Mouse (Mus musculus) heart, adult 2 months (tissue): ENCODE measurements around the gene Nudt17. TPM values are rescaled to one million over a fixed set of nuclear protein-coding genes. Genes with fewer than 3 reads are reported as not detected.
"Not testable (repeated sequence)": the region's sequence is repeated elsewhere in the genome, so short reads cannot be mapped to it uniquely, and the experiment has no call there.

Experiments
- DNase-seq, 2 experiments: peaks; one replicate each; pipeline ENCODE4 v3.0.0; 2021
- H3K27ac ChIP-seq: fragments of 200-600 bp; 2 replicates; pipeline ENCODE4 v1.8.1; 2022
- H3K27me3 ChIP-seq: fragments of 200-500 bp; 2 replicates; pipeline ENCODE4 v1.6.1; 2012; ENCODE audit warnings: mild to moderate bottlenecking, low read length, inconsistent platforms, mixed read lengths; ENCODE audit not compliant: control insufficient read depth, insufficient read depth
- H3K36me3 ChIP-seq: fragments of 200-500 bp; 2 replicates; pipeline ENCODE4 v1.6.1; 2012; ENCODE audit warnings: low read length, inconsistent platforms; ENCODE audit not compliant: control insufficient read depth, insufficient read depth
- H3K4me1 ChIP-seq: fragments of 200-500 bp; 2 replicates; pipeline ENCODE4 v1.6.1; 2011; ENCODE audit warnings: low read length; ENCODE audit not compliant: control insufficient read depth, insufficient read depth
- H3K4me3 ChIP-seq: fragments of 200-600 bp; 2 replicates; pipeline ENCODE4 v1.8.1; 2022
- H3K79me2 ChIP-seq: fragments of 200-500 bp; replicated peaks from 2 replicates; pipeline ENCODE4 v1.6.1; 2012; ENCODE audit warnings: mild to moderate bottlenecking, inconsistent platforms, low read length, moderate library complexity, mixed read lengths; ENCODE audit not compliant: control insufficient read depth, insufficient read depth
- H3K9ac ChIP-seq: fragments of 200-500 bp; 2 replicates; pipeline ENCODE4 v1.6.1; 2012; ENCODE audit warnings: low read depth, mild to moderate bottlenecking, control low read depth, inconsistent platforms, low read length, mixed read lengths
- CTCF ChIP-seq: fragments of 200-600 bp; IDR thresholded peaks from 2 replicates; pipeline ENCODE4 v1.8.1; 2022; ENCODE audit warnings: antibody characterized with exemption, mild to moderate bottlenecking, moderate library complexity
- EP300 ChIP-seq: fragments of 200-500 bp; IDR thresholded peaks from 2 replicates; pipeline ENCODE4 v1.6.1; 2011; ENCODE audit warnings: low read depth, low read length, control low read depth; ENCODE audit not compliant: insufficient read depth
- POLR2A ChIP-seq: fragments of 200-500 bp; IDR thresholded peaks from 2 replicates; pipeline ENCODE4 v1.6.1; 2011; ENCODE audit warnings: mild to moderate bottlenecking, low read depth, low read length, control low read depth; ENCODE audit not compliant: insufficient read depth
- WGBS: fragments of 180-500 bp; shearing (Covaris S2); methylation state at CpG from one replicate; pipeline ENCODE4 v1.1.7; 2018; 5-methylcytosine and 5-hydroxymethylcytosine counted together
- intact Hi-C: fragments of 180-260 bp; cut with DNase I; formaldehyde crosslinking; loops from one replicate; pipeline ENCODE4 v1.15.1; 2025
- polyA plus RNA-seq: library from polyadenylated mRNA; depleted of rRNA; stranded (reverse); fragments of >200 nt; gene quantifications from 2 replicates; pipeline ENCODE4 v1.2.3, GENCODE M21; 2012; rRNA removed
- total RNA-seq, 2 experiments: library from RNA; stranded (reverse); gene quantifications; 2 replicates each; pipeline ENCODE4 v1.2.3; 2021

Nudt17 gene
- total and polyA plus RNA-seq, 3 experiments, result 2.6 to 4.8 (median 3.1) TPM

DNA sequence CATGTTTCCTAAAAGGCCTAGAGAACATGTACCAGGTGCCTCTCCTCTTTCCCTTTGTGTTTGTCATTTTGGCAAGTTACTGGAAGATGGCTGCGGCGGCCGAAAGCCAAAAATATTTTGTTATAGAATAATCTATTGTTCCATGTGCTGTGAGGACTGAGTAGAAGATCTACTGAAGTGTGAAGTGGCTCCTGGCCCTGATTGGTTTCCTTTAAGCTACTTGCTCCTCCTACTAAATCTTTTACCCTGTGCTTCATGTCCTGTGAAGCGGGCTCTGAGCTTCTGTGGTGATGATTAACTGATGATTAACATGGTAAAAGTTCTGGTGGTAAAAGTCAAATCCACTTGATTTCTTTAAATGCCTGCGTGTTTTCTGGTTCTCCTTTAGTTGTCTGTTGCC, 41.4 kb downstream of the Nudt17 start:
- H3K4me1 ChIP-seq, result peaks cover 3% of the 10 kb centered on the region; the same call in 1 of the 2 replicates
- intact Hi-C loops, result loop anchor here (5.0 kb wide), 1 partner anchor 40 kb away; the partner anchor contains the start of gene Nudt17
- no peaks in the 10 kb centered on the region for H3K36me3 ChIP-seq
- H3K27ac ChIP-seq, result no peak overlapping the region
- H3K4me3 ChIP-seq, result no peak overlapping the region
- TF ChIP-seq EP300, result no peak
- no peak for TF ChIP-seq CTCF
- no peak for TF ChIP-seq POLR2A
- no peak for DNase-seq
- no peaks in the 10 kb centered on the region for H3K27me3 ChIP-seq
- H3K9ac ChIP-seq, result no peak overlapping the region
- 89% methylated on average over 5 of the region's 5 CpGs for WGBS
- no peaks in the 10 kb centered on the region for H3K79me2 ChIP-seq

DNA sequence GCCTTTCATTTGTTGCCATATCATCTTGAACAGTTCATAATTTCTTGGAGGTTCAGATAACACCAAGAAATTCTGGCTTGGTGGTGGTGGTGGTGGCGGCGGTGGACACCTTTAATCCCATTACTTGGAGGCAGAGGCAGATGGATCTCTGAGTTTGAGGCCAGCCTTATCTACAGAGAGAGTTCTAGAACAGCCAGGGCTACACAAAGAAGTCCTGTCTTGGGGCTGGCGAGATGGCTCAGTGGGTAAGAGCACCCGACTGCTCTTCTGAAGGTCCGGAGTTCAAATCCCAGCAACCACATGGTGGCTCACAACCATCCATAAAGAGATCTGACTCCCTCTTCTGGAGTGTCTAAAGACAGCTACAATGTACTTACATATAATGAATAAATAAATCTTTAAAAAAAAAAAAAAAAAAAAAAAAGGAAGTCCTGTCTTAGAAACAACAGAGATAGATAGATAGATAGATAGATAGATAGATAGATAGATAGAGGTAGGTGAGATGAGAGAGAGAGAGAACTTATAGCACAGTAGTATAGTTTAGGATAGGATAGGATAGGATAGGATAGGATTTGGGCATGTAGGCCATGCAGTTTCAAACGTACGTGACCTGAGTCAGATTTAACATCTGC, 42.5 kb downstream of the Nudt17 start:
- H3K27me3 ChIP-seq, H3K36me3 ChIP-seq, DNase-seq, H3K27ac ChIP-seq, H3K79me2 ChIP-seq, H3K4me1 ChIP-seq, H3K9ac ChIP-seq, H3K4me3 ChIP-seq: not testable (repeated sequence)
- intact Hi-C loops, result loop anchor here (5.0 kb wide), 1 partner anchor 41 kb away; the partner anchor contains the start of gene Nudt17
- WGBS, result 88% methylated on average over 7 of the region's 7 CpGs

GRCm38 (mm10) chr3:96663432-96664239, 44.7 kb downstream of the Nudt17 start:
- intact Hi-C loops, result no loop called here
- Histone ChIP-seq H3K9ac (no peak overlapping the region), H3K36me3 (no peaks in the 10 kb centered on the region), H3K4me3 (peak overlapping the region; percentile 19), H3K27me3 (no peaks in the 10 kb centered on the region), H3K79me2 (no peaks in the 10 kb centered on the region), H3K27ac (peak overlapping the region; percentile 34; the same call in 1 of the 2 replicates), H3K4me1 (peaks cover 2% of the 10 kb centered on the region; the same call in 1 of the 2 replicates)
- peak; percentile 79 to 87 for DNase-seq
- 5% methylated on average over 18 of the region's 18 CpGs for WGBS
- TF ChIP-seq EP300 (peak; percentile 60; the same call in 1 of the 2 replicates), CTCF (peak; percentile 98), POLR2A (no peak)

DNA sequence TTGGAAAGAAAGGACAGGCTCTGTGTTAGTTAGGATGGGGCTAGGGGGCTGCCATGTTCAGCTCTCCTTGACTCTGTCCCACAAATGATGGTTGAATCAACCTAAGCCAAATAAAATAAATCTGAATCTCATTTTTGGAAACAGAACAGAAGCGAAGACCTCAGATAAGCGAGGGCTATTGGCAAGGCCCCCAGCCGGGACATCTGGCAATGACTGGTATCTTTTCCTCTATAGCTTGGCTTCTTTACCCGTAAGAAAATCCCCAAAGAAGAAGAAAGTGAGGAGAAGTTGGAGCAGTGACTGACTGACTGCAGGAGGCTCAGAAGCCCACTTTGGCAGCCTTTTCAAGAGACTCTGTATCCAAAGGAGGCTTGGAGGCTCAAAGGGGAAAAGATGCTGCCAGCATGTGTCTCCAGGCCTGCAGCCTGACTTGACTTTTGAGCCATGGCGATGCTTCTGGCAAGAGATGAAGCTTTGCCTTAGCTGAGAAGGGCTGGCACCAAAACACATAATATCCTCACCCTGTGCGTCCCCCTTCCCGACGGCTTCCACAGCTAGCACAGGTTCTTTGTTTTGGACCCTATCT, 45.5 kb downstream of the Nudt17 start:
- H3K9ac ChIP-seq, result no peak overlapping the region
- no peaks in the 10 kb centered on the region for H3K79me2 ChIP-seq
- H3K4me1 ChIP-seq, result peaks cover 2% of the 10 kb centered on the region; the same call in 1 of the 2 replicates
- no peak overlapping the region for H3K4me3 ChIP-seq
- TF ChIP-seq POLR2A (no peak), EP300 (no peak), CTCF (no peak)
- no peak for DNase-seq
- intact Hi-C loops, result no loop called here
- 57% methylated on average over 8 of the region's 8 CpGs for WGBS
- H3K36me3 ChIP-seq, result no peaks in the 10 kb centered on the region
- no peaks in the 10 kb centered on the region for H3K27me3 ChIP-seq
- no peak overlapping the region; the same call in 1 of the 2 replicates for H3K27ac ChIP-seq

- H3K27me3 ChIP-seq, result no peaks in the 10 kb centered on the region
- DNase-seq, result no peak
- H3K27ac ChIP-seq, result no peak overlapping the region
- 55% methylated on average over 2 of the region's 2 CpGs for WGBS
- H3K4me3 ChIP-seq, result no peak overlapping the region
- peaks cover 2% of the 10 kb centered on the region; the same call in 1 of the 2 replicates for H3K4me1 ChIP-seq
- no peaks in the 10 kb centered on the region for H3K79me2 ChIP-seq
- no peaks in the 10 kb centered on the region for H3K36me3 ChIP-seq
- H3K9ac ChIP-seq, result no peak overlapping the region
- intact Hi-C loops, result no loop called here
- no peak for TF ChIP-seq EP300
- TF ChIP-seq CTCF, result no peak
- no peak for TF ChIP-seq POLR2A
Observed at GRCm38 (mm10) chr3:96660901-96661300, 47.5 kb downstream of the Nudt17 start.

Other genes starting within 250 kb of the Nudt17 start
- 100 to 1,000 TPM; 289 to 295 TPM for gene Hfe2, start 183.4 kb downstream of the Nudt17 start, total RNA-seq
- 199 and 261 TPM in 2 replicates for gene Hfe2, start 183.4 kb downstream of the Nudt17 start, polyA plus RNA-seq
- gene Txnip, start 150.6 kb downstream of the Nudt17 start, total RNA-seq, result 100 to 1,000 TPM; 276 to 338 TPM
- 515 and 744 TPM in 2 replicates for gene Txnip, start 150.6 kb downstream of the Nudt17 start, polyA plus RNA-seq
- gene Gm16253, start 131.6 kb downstream of the Nudt17 start, total RNA-seq, result 1 to 10 TPM; 1.8 to 2.8 TPM
- gene Gm16253, start 131.6 kb downstream of the Nudt17 start, polyA plus RNA-seq, result not detected in 2 replicates
- gene Polr3gl, start 114.4 kb downstream of the Nudt17 start, total RNA-seq, result 10 to 100 TPM; 24.3 to 35.0 TPM
- 20.1 and 21.9 TPM in 2 replicates for gene Polr3gl, start 114.4 kb downstream of the Nudt17 start, polyA plus RNA-seq
- 1 to 10 TPM; 1.3 to 2.4 TPM for gene Ankrd34a, start 111.9 kb downstream of the Nudt17 start, total RNA-seq
- 2.1 and 3.1 TPM in 2 replicates for gene Ankrd34a, start 111.9 kb downstream of the Nudt17 start, polyA plus RNA-seq
- 10 to 100 TPM; 24.7 to 25.3 TPM for gene Lix1l, start 107.4 kb downstream of the Nudt17 start, total RNA-seq
- gene Lix1l, start 107.4 kb downstream of the Nudt17 start, polyA plus RNA-seq, result 25.2 and 39.9 TPM in 2 replicates
- 10 to 100 TPM; 29.5 to 33.9 TPM for gene Rbm8a, start 78.6 kb downstream of the Nudt17 start, total RNA-seq
- 8.4 and 12.0 TPM in 2 replicates for gene Rbm8a, start 78.6 kb downstream of the Nudt17 start, polyA plus RNA-seq
- 10 to 100 TPM; 32.2 to 36.4 TPM for gene Pex11b, start 73.2 kb downstream of the Nudt17 start, total RNA-seq
- gene Pex11b, start 73.2 kb downstream of the Nudt17 start, polyA plus RNA-seq, result 41.3 and 65.8 TPM in 2 replicates
- gene Gm42957, start 73.1 kb downstream of the Nudt17 start, total RNA-seq, result under 1 TPM in 1 of 2 experiments, not detected in 1; 0.30 TPM
- gene Gm42957, start 73.1 kb downstream of the Nudt17 start, polyA plus RNA-seq, result 0.04 and 0.15 TPM in 2 replicates
- under 1 TPM; 0.70 to 0.91 TPM for gene Itga10, start 63.0 kb downstream of the Nudt17 start, total RNA-seq
- gene Itga10, start 63.0 kb downstream of the Nudt17 start, polyA plus RNA-seq, result 1.5 and 2.9 TPM in 2 replicates
- 1 to 10 TPM in 1 of 2 experiments, under 1 TPM in 1; 0.80 to 1.2 TPM for gene Ankrd35, start 38.4 kb downstream of the Nudt17 start, total RNA-seq
- gene Ankrd35, start 38.4 kb downstream of the Nudt17 start, polyA plus RNA-seq, result 1.2 and 1.5 TPM in 2 replicates
- gene Pias3, start 12.2 kb downstream of the Nudt17 start, total RNA-seq, result 10 to 100 TPM; 10.3 to 11.7 TPM
- 20.6 and 20.7 TPM in 2 replicates for gene Pias3, start 12.2 kb downstream of the Nudt17 start, polyA plus RNA-seq
- gene Polr3c, start 19.1 kb upstream of the Nudt17 start, total RNA-seq, result 10 to 100 TPM; 22.4 to 24.4 TPM
- gene Polr3c, start 19.1 kb upstream of the Nudt17 start, polyA plus RNA-seq, result 21.2 and 33.5 TPM in 2 replicates
- 10 to 100 TPM; 22.6 to 25.4 TPM for gene Rnf115, start 19.1 kb upstream of the Nudt17 start, total RNA-seq
- 11.4 and 19.7 TPM in 2 replicates for gene Rnf115, start 19.1 kb upstream of the Nudt17 start, polyA plus RNA-seq
- gene Pdzk1, start 120.7 kb upstream of the Nudt17 start, total RNA-seq, result not detected
- 0.10 TPM in 1 of 2 replicates, not detected in the other for gene Pdzk1, start 120.7 kb upstream of the Nudt17 start, polyA plus RNA-seq
- not detected for gene Cd160, start 120.8 kb upstream of the Nudt17 start, total RNA-seq
- 0.06 TPM in 1 of 2 replicates, not detected in the other for gene Cd160, start 120.8 kb upstream of the Nudt17 start, polyA plus RNA-seq
- 10 to 100 TPM; 14.2 to 16.3 TPM for gene Gja5, start 196.1 kb upstream of the Nudt17 start, total RNA-seq
- gene Gja5, start 196.1 kb upstream of the Nudt17 start, polyA plus RNA-seq, result 24.0 and 30.7 TPM in 2 replicates
- 10 to 100 TPM; 22.9 to 24.2 TPM for gene Gpr89, start 196.8 kb upstream of the Nudt17 start, total RNA-seq
- 16.2 and 26.2 TPM in 2 replicates for gene Gpr89, start 196.8 kb upstream of the Nudt17 start, polyA plus RNA-seq
- gene Gja8, start 217.5 kb upstream of the Nudt17 start, total RNA-seq, result not detected
- gene Gja8, start 217.5 kb upstream of the Nudt17 start, polyA plus RNA-seq, result not detected in 2 replicates